Mouse (Mus musculus) embryonic fibroblast, embryonic 13.5 days (primary cell): Measurements from ENCODE around the gene Cxcr1.

Experiments
- CTCF ChIP-seq: IDR thresholded peaks from 2 replicates; pipeline ENCODE4 v1.5.1; 2011; ENCODE audit warnings: mild to moderate bottlenecking, control low read depth, low read length, moderate library complexity, borderline replicate concordance; ENCODE audit not compliant: insufficient read depth
- POLR2A ChIP-seq: IDR thresholded peaks from 2 replicates; pipeline ENCODE4 v1.6.1; 2011; ENCODE audit warnings: low read depth, mild to moderate bottlenecking, control low read depth, low read length, moderate library complexity

DNA sequence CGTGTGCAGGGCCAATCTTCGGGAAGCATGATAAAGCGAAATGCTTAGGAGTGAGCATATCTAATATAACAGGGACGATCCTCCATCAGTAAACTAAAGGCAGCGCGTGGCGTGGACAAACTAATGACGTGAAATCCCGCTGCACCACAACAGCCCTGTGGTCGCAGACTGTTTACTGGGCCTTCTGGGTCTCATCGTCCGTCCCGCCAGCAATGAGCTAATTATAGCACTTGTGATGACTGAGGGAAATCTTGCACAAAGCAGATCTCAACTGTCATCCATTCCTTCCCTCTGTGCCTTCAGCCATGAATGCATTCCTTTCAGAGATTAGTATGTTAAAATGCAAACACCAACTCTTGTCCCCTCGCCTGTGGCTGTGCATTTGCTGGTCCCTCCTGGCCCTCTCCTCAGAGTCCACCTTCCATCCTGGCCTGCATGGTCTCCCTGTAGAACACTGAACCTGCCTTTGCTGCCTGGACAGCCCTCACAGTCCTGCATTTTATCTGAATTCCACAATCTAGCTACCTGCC is 38.0 kb downstream of the Cxcr1 start:
- TF ChIP-seq CTCF: no peak
- no peak for TF ChIP-seq POLR2A
